Mouse (Mus musculus) CH12.LX (cell line): ENCODE data around the gene Psmb7. TPM values are rescaled to one million over a fixed set of nuclear protein-coding genes. Genes with fewer than 3 reads are reported as not detected.

Experiments used
- DNase-seq: peaks from one replicate; pipeline ENCODE4 v3.0.0-alpha.2; 2013; ENCODE audit errors: extremely low read depth
- H3K27ac ChIP-seq: 2 replicates; pipeline ENCODE4 v1.5.1; 2012; ENCODE audit warnings: low read depth, mild to moderate bottlenecking, control low read depth, moderate library complexity; ENCODE audit not compliant: insufficient read depth
- H3K27me3 ChIP-seq: replicated peaks from 2 replicates; pipeline ENCODE3; 2012; ENCODE audit warnings: inconsistent platforms
- H3K36me3 ChIP-seq, 2 experiments: replicated peaks in 1 of 2; 2 replicates each; pipeline versions ENCODE3 to v1.6.1; 2012; ENCODE audit warnings: inconsistent platforms in 1 of 2, low read length in 1 of 2, mild to moderate bottlenecking in 1 of 2, mixed read lengths in 1 of 2, moderate library complexity in 1 of 2; ENCODE audit not compliant: control insufficient read depth in 1 of 2, insufficient read depth in 1 of 2
- H3K4me1 ChIP-seq, 2 experiments: 2 replicates each; pipeline ENCODE4 v1.6.1; 2012; ENCODE audit warnings: inconsistent platforms in 1 of 2, moderate library complexity in 1 of 2; ENCODE audit not compliant: insufficient read depth in 2 of 2, control insufficient read depth in 1 of 2
- H3K4me2 ChIP-seq: 2 replicates; pipeline ENCODE4 v1.6.1; 2012; ENCODE audit warnings: low read depth, mild to moderate bottlenecking, control low read depth; ENCODE audit not compliant: poor library complexity, insufficient read depth, severe bottlenecking
- H3K4me3 ChIP-seq, 3 experiments: fragments of 150-350 bp in 1 of 3; sonication (generic) in 1 of 3; replicated peaks in 1 of 3; 2 replicates each; pipeline versions ENCODE3 to v1.5.1; 2011 to 2012; ENCODE audit warnings: low read depth in 2 of 3, low read length in 2 of 3, mild to moderate bottlenecking in 2 of 3, moderate library complexity in 2 of 3, control low read depth in 1 of 3, improper control_type of control experiment in 1 of 3, inconsistent platforms in 1 of 3, mixed read lengths in 1 of 3; ENCODE audit not compliant: poor library complexity in 1 of 3
- H3K79me2 ChIP-seq: replicated peaks from 2 replicates; pipeline ENCODE4 v1.6.1; 2012; ENCODE audit warnings: mild to moderate bottlenecking, moderate library complexity; ENCODE audit not compliant: control insufficient read depth, poor library complexity, insufficient read depth, severe bottlenecking; ENCODE audit errors: extremely low read depth
- H3K9ac ChIP-seq: 2 replicates; pipeline ENCODE4 v1.6.1; 2012; ENCODE audit warnings: low read depth, mild to moderate bottlenecking, control low read depth, moderate library complexity; ENCODE audit not compliant: insufficient read depth
- H3K9me3 ChIP-seq: replicated peaks from 2 replicates; pipeline ENCODE3; 2012; ENCODE audit warnings: low read length, inconsistent platforms, mixed read lengths
- CHD1 ChIP-seq: IDR thresholded peaks from 2 replicates; pipeline ENCODE4 v1.6.1; 2012; ENCODE audit warnings: low read depth, low read length, improper control_type of control experiment, inconsistent platforms
- CTCF ChIP-seq, 2 experiments: IDR thresholded peaks in 1 of 2; conservative IDR thresholded peaks in 1 of 2; 2 replicates each; pipeline ENCODE4 v1.5.1; 2011 to 2012; ENCODE audit warnings: low read depth in 2 of 2, low read length in 2 of 2, improper control_type of control experiment in 1 of 2, inconsistent platforms in 1 of 2, mild to moderate bottlenecking in 1 of 2, moderate library complexity in 1 of 2
- E2F4 ChIP-seq: IDR thresholded peaks from 2 replicates; pipeline ENCODE4 v1.6.1; 2011; ENCODE audit warnings: low read depth, low read length, improper control_type of control experiment; ENCODE audit not compliant: insufficient replicate concordance
- ELF1 ChIP-seq: IDR thresholded peaks from 2 replicates; pipeline ENCODE4 v1.6.1; 2014; ENCODE audit warnings: low read depth, mild to moderate bottlenecking, inconsistent platforms, low read length, improper control_type of control experiment
- ETS1 ChIP-seq: conservative IDR thresholded peaks from 2 replicates; pipeline ENCODE4 v1.6.1; 2012; ENCODE audit warnings: low read depth, mild to moderate bottlenecking, inconsistent platforms, low read length, improper control_type of control experiment, moderate library complexity
- HCFC1 ChIP-seq: IDR thresholded peaks from 2 replicates; pipeline ENCODE4 v1.6.1; 2012; ENCODE audit warnings: low read depth, mild to moderate bottlenecking, inconsistent platforms, low read length, improper control_type of control experiment
- IRF4 ChIP-seq: IDR thresholded peaks from 2 replicates; pipeline ENCODE4 v1.6.1; 2014; ENCODE audit warnings: low read depth, mild to moderate bottlenecking, inconsistent platforms, low read length, improper control_type of control experiment
- JUN ChIP-seq: IDR thresholded peaks from 2 replicates; pipeline ENCODE4 v1.6.1; 2011; ENCODE audit warnings: low read depth, mild to moderate bottlenecking, low read length, improper control_type of control experiment, moderate library complexity; ENCODE audit not compliant: insufficient read depth
- JUND ChIP-seq: conservative IDR thresholded peaks from 2 replicates; pipeline ENCODE4 v1.6.1; 2011; ENCODE audit warnings: low read depth, low read length, improper control_type of control experiment
- MAFK ChIP-seq: IDR thresholded peaks from 2 replicates; pipeline ENCODE4 v1.6.1; 2011; ENCODE audit warnings: low read length, improper control_type of control experiment; ENCODE audit not compliant: insufficient replicate concordance
- MAZ ChIP-seq: IDR thresholded peaks from 2 replicates; pipeline ENCODE4 v1.6.1; 2012; ENCODE audit warnings: low read depth, mild to moderate bottlenecking, inconsistent platforms, low read length, improper control_type of control experiment, moderate library complexity
- MEF2A ChIP-seq: IDR thresholded peaks from 2 replicates; pipeline ENCODE4 v1.6.1; 2014; ENCODE audit warnings: low read depth, mild to moderate bottlenecking, inconsistent platforms, low read length, improper control_type of control experiment, borderline replicate concordance
- MYC ChIP-seq: IDR thresholded peaks from 2 replicates; pipeline ENCODE4 v1.6.1; 2011; ENCODE audit warnings: low read depth, mild to moderate bottlenecking, improper control_type of control experiment, low read length
- PAX5 ChIP-seq: IDR thresholded peaks from 2 replicates; pipeline ENCODE4 v1.6.1; 2012; ENCODE audit warnings: low read length, inconsistent platforms, mixed read lengths
- POLR2AphosphoS2 ChIP-seq: IDR thresholded peaks from 2 replicates; pipeline ENCODE4 v1.6.1; 2011; ENCODE audit warnings: low read depth, low read length, improper control_type of control experiment
- RAD21 ChIP-seq: IDR thresholded peaks from 2 replicates; pipeline ENCODE4 v1.6.1; 2011; ENCODE audit warnings: low read depth, mild to moderate bottlenecking, low read length, improper control_type of control experiment, moderate library complexity
- RCOR1 ChIP-seq: conservative IDR thresholded peaks from 2 replicates; pipeline ENCODE4 v1.6.1; 2012; ENCODE audit warnings: low read depth, mild to moderate bottlenecking, inconsistent platforms, low read length, improper control_type of control experiment
- SIN3A ChIP-seq: IDR thresholded peaks from 2 replicates; pipeline ENCODE4 v1.6.1; 2012; ENCODE audit warnings: low read length, improper control_type of control experiment, inconsistent platforms
- SMC3 ChIP-seq: IDR thresholded peaks from 2 replicates; pipeline ENCODE4 v1.6.1; 2011; ENCODE audit warnings: low read depth, low read length, improper control_type of control experiment
- TCF12 ChIP-seq: IDR thresholded peaks from 2 replicates; pipeline ENCODE4 v1.6.1; 2014; ENCODE audit warnings: low read depth, mild to moderate bottlenecking, inconsistent platforms, low read length, improper control_type of control experiment
- ZC3H11A ChIP-seq: IDR thresholded peaks from 2 replicates; pipeline ENCODE4 v1.6.1; 2012; ENCODE audit warnings: low read depth, mild to moderate bottlenecking, inconsistent platforms, low read length, improper control_type of control experiment
- dilution Hi-C: fragments of 300-500 bp; cut with MboI; formaldehyde crosslinking; loops from 2 replicates; pipeline ENCODE4 v1.14.3; 2020; ENCODE audit warnings: low sequenced_read_pairs; ENCODE audit not compliant: extremely low pct_unique_long_range_greater_than_20kb, extremely low pct_ligation_motif_present
- in situ Hi-C: fragments of 300-500 bp; cut with MboI; formaldehyde crosslinking; loops from 3 replicates; pipeline ENCODE4 v1.14.3; 2019; ENCODE audit warnings: low sequenced_read_pairs, low pct_ligation_motif_present, low pct_unique_long_range_greater_than_20kb, mixed read lengths
- polyA plus RNA-seq: library from polyadenylated mRNA; unstranded; fragments of >175 nt; gene quantifications from 2 replicates; pipeline ENCODE4 v1.2.1, GENCODE M21; 2012; ENCODE audit warnings: low read depth; ENCODE audit not compliant: insufficient read length
- total RNA-seq, 2 experiments: library from RNA; depleted of rRNA; stranded (reverse); fragments of 300-350 nt in 1 of 2; fragments of >200 nt in 1 of 2; gene quantifications; 2 replicates each; pipeline ENCODE4 v1.2.3; 2012 to 2014

Psmb7 gene
- total and polyA plus RNA-seq, 3 experiments = 334 to 415 (median 389) TPM

DNA sequence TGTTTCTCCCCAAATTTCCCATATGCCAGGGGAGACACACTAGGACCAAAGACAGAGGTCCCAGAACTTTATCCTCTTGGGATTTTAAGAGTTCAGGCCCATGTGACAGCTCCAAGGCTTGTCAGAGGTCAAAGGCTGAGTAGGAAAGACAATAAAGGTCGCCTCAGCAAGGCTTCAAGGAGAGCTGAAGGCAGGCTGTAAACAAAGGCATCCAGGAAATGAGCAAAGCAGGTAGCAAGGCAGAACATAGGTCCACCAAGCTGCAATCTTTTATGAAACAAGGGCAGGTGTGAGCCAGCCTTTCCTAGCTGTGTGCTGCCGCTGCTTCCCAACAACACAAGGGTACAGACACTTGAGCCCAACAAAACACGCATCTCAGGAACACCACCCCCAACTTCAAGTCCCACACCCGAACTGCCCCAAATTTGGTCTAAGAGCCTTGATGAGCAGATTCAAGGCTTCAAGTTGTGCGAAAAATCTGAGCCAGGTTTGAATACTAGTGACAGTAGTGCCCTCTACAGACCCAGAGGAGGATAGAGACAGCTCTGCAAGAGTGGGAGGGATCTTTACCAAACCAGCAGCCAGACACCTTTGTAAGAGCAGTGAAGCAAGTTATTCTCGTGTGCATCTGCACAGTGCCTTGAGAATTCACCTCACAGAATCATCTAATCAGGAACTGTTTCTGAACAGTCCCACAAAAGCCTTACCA lies 52.0 kb downstream of the Psmb7 start:
- H3K4me1 ChIP-seq = peaks cover 0 to 19% of the 10 kb centered on the region in 2 experiments; a peak in 2 of 4 replicates
- DNase-seq = peak; percentile 48
- H3K79me2 ChIP-seq = peaks cover 3% of the 10 kb centered on the region; the same call in 1 of the 2 replicates
- dilution Hi-C loops = no loop called here
- no peaks in the 10 kb centered on the region for H3K9me3 ChIP-seq
- no peak overlapping the region for H3K9ac ChIP-seq
- in situ Hi-C loops = loop anchor here (5.0 kb wide), 1 partner anchor 165 kb away; no protein-coding TSS in a partner anchor
- no peaks in the 10 kb centered on the region for H3K27me3 ChIP-seq
- H3K36me3 ChIP-seq = peaks cover 43 to 90% of the 10 kb centered on the region in 2 experiments
- TF ChIP-seq MEF2A (no peak), POLR2AphosphoS2 (no peak), RAD21 (peak; percentile 67), SMC3 (peak; percentile 63), ZC3H11A (no peak), CTCF (conservative IDR thresholded peaks at IDR 0.05 in 1 of 2, IDR thresholded peaks at IDR 0.05 in 1 of 2; ENCODE audit: low read depth in 2 of 2, low read length in 2 of 2) (peak in 1 of 2 experiments; percentile 68; a peak in 2 of 4 replicates)
- no peak overlapping the region for H3K4me3 ChIP-seq
- no peak overlapping the region for H3K4me2 ChIP-seq
- no peak overlapping the region for H3K27ac ChIP-seq

DNA sequence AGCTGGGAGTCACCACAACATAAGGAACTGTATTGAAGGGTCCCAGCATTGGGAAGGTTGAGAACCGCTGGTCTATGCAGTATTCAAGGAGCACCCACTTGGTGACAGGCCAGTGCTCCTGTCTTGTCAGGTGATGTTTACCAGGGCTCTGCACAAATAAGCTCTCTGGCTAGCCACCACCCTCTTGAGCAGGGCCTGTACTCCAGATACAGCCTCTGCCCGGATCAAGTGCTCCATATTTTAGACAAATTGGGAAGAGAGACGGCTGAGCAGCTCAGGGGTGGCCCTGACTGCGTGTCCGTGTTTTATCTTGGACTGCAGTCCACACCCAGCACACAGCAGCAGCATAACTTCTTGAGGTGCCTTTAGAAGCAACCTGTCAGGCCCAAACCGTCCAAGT lies 57.2 kb downstream of the Psmb7 start:
- Histone ChIP-seq H3K36me3 (peaks cover 63 to 92% of the 10 kb centered on the region in 2 experiments), H3K79me2 (0 out of 2 replicates have a peak, but pooled peaks cover under 1% of the 10 kb centered on the region), H3K27ac (no peak overlapping the region), H3K4me1 (peaks cover 0 to 1% of the 10 kb centered on the region in 2 experiments; a peak in 1 of 4 replicates), H3K27me3 (no peaks in the 10 kb centered on the region), H3K4me2 (no peak overlapping the region), H3K9me3 (no peaks in the 10 kb centered on the region), H3K4me3 (no peak overlapping the region)
- in situ Hi-C loops = no loop called here
- DNase-seq = no peak
- TF ChIP-seq JUN = no peak
- TF ChIP-seq E2F4 = no peak
- TF ChIP-seq IRF4 = no peak
- no peak for TF ChIP-seq MEF2A
- TF ChIP-seq SIN3A = no peak
- TF ChIP-seq HCFC1 = no peak
- no peak for TF ChIP-seq RAD21
- TF ChIP-seq CHD1 = no peak
- no peak for TF ChIP-seq ETS1
- no peak for TF ChIP-seq ELF1
- no peak for TF ChIP-seq PAX5
- no peak for TF ChIP-seq MAZ
- TF ChIP-seq JUND = no peak
- TF ChIP-seq TCF12 = no peak
- TF ChIP-seq MAFK = no peak
- TF ChIP-seq SMC3 = no peak
- no peak for TF ChIP-seq RCOR1
- no peak for TF ChIP-seq MYC
- TF ChIP-seq, all 38 proteins: peak for 0
- dilution Hi-C loops = no loop called here
- H3K9ac ChIP-seq = no peak overlapping the region
